Mouse (Mus musculus) MEL (cell line): ENCODE measurements around the gene Ffar1. TPM values are rescaled to one million over a fixed set of nuclear protein-coding genes. Genes with fewer than 3 reads are reported as not detected.
A peak's percentile ranks its signal among the peaks of the same experiment; 100 is the strongest.

Experiments used
- DNase-seq: peaks from one replicate; pipeline ENCODE4 v3.0.0; 2011; ENCODE audit warnings: low read depth, low spot score
- H3K27ac ChIP-seq: 2 replicates; pipeline ENCODE4 v1.5.1; 2012; ENCODE audit warnings: low read depth, mild to moderate bottlenecking, control low read depth, low read length, moderate library complexity; ENCODE audit not compliant: control insufficient read depth
- H3K27me3 ChIP-seq, 2 experiments: fragments of 150-350 bp in 1 of 2; sonication (generic) in 1 of 2; 2 replicates each; pipeline ENCODE4 v1.6.1; 2012; ENCODE audit warnings: low read length in 2 of 2, mild to moderate bottlenecking in 2 of 2, improper control_type of control experiment in 1 of 2, moderate library complexity in 1 of 2; ENCODE audit not compliant: insufficient read depth in 2 of 2, control insufficient read depth in 1 of 2
- H3K36me3 ChIP-seq, 2 experiments: 2 replicates each; pipeline ENCODE4 v1.6.1; 2012 to 2014; ENCODE audit warnings: low read length in 2 of 2, improper control_type of control experiment in 1 of 2, inconsistent platforms in 1 of 2, mild to moderate bottlenecking in 1 of 2; ENCODE audit not compliant: insufficient read depth in 2 of 2, control insufficient read depth in 1 of 2
- H3K4me1 ChIP-seq, 2 experiments: fragments of 150-350 bp in 1 of 2; sonication (generic) in 1 of 2; 2 replicates each; pipeline ENCODE4 v1.6.1; 2012; ENCODE audit warnings: low read length in 2 of 2, improper control_type of control experiment in 1 of 2, mild to moderate bottlenecking in 1 of 2; ENCODE audit not compliant: insufficient read depth in 2 of 2, control insufficient read depth in 1 of 2
- H3K4me3 ChIP-seq, 2 experiments: fragments of 150-350 bp in 1 of 2; sonication (generic) in 1 of 2; 2 replicates each; pipeline ENCODE4 v1.5.1; 2012; ENCODE audit warnings: low read depth in 2 of 2, low read length in 2 of 2, mild to moderate bottlenecking in 2 of 2, moderate library complexity in 2 of 2, control low read depth in 1 of 2, improper control_type of control experiment in 1 of 2; ENCODE audit not compliant: control insufficient read depth in 1 of 2, insufficient read depth in 1 of 2
- H3K79me2 ChIP-seq: 2 replicates; pipeline ENCODE4 v1.6.1; 2012; ENCODE audit warnings: mild to moderate bottlenecking, low read length, moderate library complexity; ENCODE audit not compliant: control insufficient read depth, poor library complexity, insufficient read depth
- H3K9ac ChIP-seq: 2 replicates; pipeline ENCODE4 v1.6.1; 2012; ENCODE audit warnings: low read depth, mild to moderate bottlenecking, control low read depth, low read length, moderate library complexity; ENCODE audit not compliant: control insufficient read depth, poor library complexity, severe bottlenecking
- H3K9me3 ChIP-seq: fragments of 150-350 bp; sonication (generic); replicated peaks from 2 replicates; pipeline ENCODE4 v1.6.1; 2012; ENCODE audit warnings: mild to moderate bottlenecking, low read length, improper control_type of control experiment, moderate library complexity; ENCODE audit not compliant: insufficient read depth
- CHD2 ChIP-seq: IDR thresholded peaks from 2 replicates; pipeline ENCODE4 v1.6.1; 2011; ENCODE audit warnings: low read length, improper control_type of control experiment
- E2F4 ChIP-seq: IDR thresholded peaks from 2 replicates; pipeline ENCODE4 v1.6.1; 2011; ENCODE audit warnings: low read depth, low read length, improper control_type of control experiment, borderline replicate concordance
- EP300 ChIP-seq, 2 experiments: IDR thresholded peaks; 2 replicates each; pipeline ENCODE4 v1.6.1; 2011; ENCODE audit warnings: improper control_type of control experiment in 2 of 2, low read length in 2 of 2, low read depth in 1 of 2, mild to moderate bottlenecking in 1 of 2
- ETS1 ChIP-seq: IDR thresholded peaks from 2 replicates; pipeline ENCODE4 v1.6.1; 2012; ENCODE audit warnings: low read depth, mild to moderate bottlenecking, inconsistent platforms, low read length, improper control_type of control experiment, moderate library complexity
- GABPA ChIP-seq: IDR thresholded peaks from 2 replicates; pipeline ENCODE4 v1.6.1; 2012; ENCODE audit warnings: low read depth, mild to moderate bottlenecking, inconsistent platforms, low read length, improper control_type of control experiment, moderate library complexity
- GATA1 ChIP-seq: IDR thresholded peaks from 2 replicates; pipeline ENCODE4 v1.6.1; 2011; ENCODE audit warnings: low read depth, low read length, improper control_type of control experiment
- KAT2A ChIP-seq: conservative IDR thresholded peaks from 2 replicates; pipeline ENCODE4 v1.6.1; 2012; ENCODE audit warnings: low read depth, low read length, improper control_type of control experiment, inconsistent platforms
- MAFK ChIP-seq: IDR thresholded peaks from 2 replicates; pipeline ENCODE4 v1.6.1; 2011; ENCODE audit warnings: low read depth, mild to moderate bottlenecking, low read length, improper control_type of control experiment, borderline replicate concordance
- MAX ChIP-seq: IDR thresholded peaks from 2 replicates; pipeline ENCODE4 v1.6.1; 2011; ENCODE audit warnings: low read length, improper control_type of control experiment
- MEF2A ChIP-seq: IDR thresholded peaks from 2 replicates; pipeline ENCODE4 v1.6.1; 2014; ENCODE audit warnings: low read depth, mild to moderate bottlenecking, inconsistent platforms, low read length, improper control_type of control experiment; ENCODE audit not compliant: poor library complexity, insufficient replicate concordance, severe bottlenecking; ENCODE audit errors: extremely low read depth
- MYB ChIP-seq: IDR thresholded peaks from 2 replicates; pipeline ENCODE4 v1.6.1; 2011; ENCODE audit warnings: mild to moderate bottlenecking, low read depth, low read length, improper control_type of control experiment
- NRF1 ChIP-seq: IDR thresholded peaks from 2 replicates; pipeline ENCODE4 v1.6.1; 2014; ENCODE audit warnings: low read depth, mild to moderate bottlenecking, inconsistent platforms, low read length, improper control_type of control experiment, moderate library complexity; ENCODE audit not compliant: poor library complexity, insufficient read depth, severe bottlenecking
- RCOR1 ChIP-seq: IDR thresholded peaks from 2 replicates; pipeline ENCODE4 v1.6.1; 2012; ENCODE audit warnings: low read depth, mild to moderate bottlenecking, inconsistent platforms, low read length, improper control_type of control experiment
- SMC3 ChIP-seq: IDR thresholded peaks from 2 replicates; pipeline ENCODE4 v1.6.1; 2011; ENCODE audit warnings: low read depth, low read length, improper control_type of control experiment
- ZMIZ1 ChIP-seq: IDR thresholded peaks from 2 replicates; pipeline ENCODE4 v1.6.1; 2012; ENCODE audit warnings: low read depth, mild to moderate bottlenecking, inconsistent platforms, low read length, improper control_type of control experiment, moderate library complexity
- ZNF384 ChIP-seq: IDR thresholded peaks from 2 replicates; pipeline ENCODE4 v1.6.1; 2012; ENCODE audit warnings: low read depth, mild to moderate bottlenecking, inconsistent platforms, low read length, improper control_type of control experiment
- polyA plus RNA-seq, 2 experiments: library from polyadenylated mRNA; stranded (reverse) in 1 of 2; unstranded in 1 of 2; fragments of >175 nt in 1 of 2; fragments of >200 nt in 1 of 2; gene quantifications; 2 replicates each; pipeline versions ENCODE4 v1.2.1 to v1.2.4; 2012; ENCODE audit warnings: low replicate concordance in 2 of 2, low read depth in 1 of 2; ENCODE audit not compliant: insufficient read length in 2 of 2, insufficient read depth in 1 of 2, missing spikeins in 1 of 2
- total RNA-seq: library from RNA; depleted of rRNA; stranded (reverse); fragments of 300-350 nt; gene quantifications from 2 replicates; pipeline ENCODE4 v1.2.3, GENCODE M21; 2012

The Ffar1 gene
- total and polyA plus RNA-seq, 3 experiments: not detected

DNA sequence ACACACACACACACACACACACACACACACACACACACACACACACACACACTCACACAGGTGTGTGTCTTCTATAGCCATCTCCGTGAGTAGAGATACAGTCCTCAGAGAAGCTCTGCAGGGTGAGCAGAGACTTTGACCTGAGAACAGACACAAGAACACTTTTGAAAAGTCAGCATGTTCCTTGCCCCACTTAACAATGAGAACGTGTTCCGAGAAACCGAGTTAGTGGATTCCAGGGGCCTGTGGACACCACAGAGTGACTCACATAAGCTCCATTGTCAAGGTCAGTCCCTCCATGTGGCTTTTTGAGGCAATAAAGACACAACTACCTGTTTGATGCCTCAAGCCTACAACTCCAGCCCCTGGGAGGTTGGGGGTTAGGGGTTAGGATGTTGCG lies 14.0 kb downstream of the Ffar1 start:
- TF ChIP-seq ETS1: no peak
- TF ChIP-seq MAX: no peak
- TF ChIP-seq MYB: no peak
- TF ChIP-seq CHD2: no peak
- no peak for TF ChIP-seq GABPA
- no peak for TF ChIP-seq EP300 (IDR thresholded peaks at IDR 0.05; ENCODE audit: low read depth in 1 of 2, low read length in 2 of 2)
- TF ChIP-seq ZMIZ1: no peak
- TF ChIP-seq E2F4: no peak
- DNase-seq: no peak
- H3K9me3 ChIP-seq: no peaks in the 10 kb centered on the region
- no peaks in the 10 kb centered on the region; a peak in 1 of 4 replicates for H3K27me3 ChIP-seq
- H3K36me3 ChIP-seq: peaks cover 0 to 5% of the 10 kb centered on the region in 2 experiments; a peak in 2 of 4 replicates
- no peak overlapping the region for H3K27ac ChIP-seq
- H3K9ac ChIP-seq: no peak overlapping the region
- H3K4me1 ChIP-seq: peaks cover 6 to 9% of the 10 kb centered on the region in 2 experiments
- H3K4me3 ChIP-seq: no peak overlapping the region
- H3K79me2 ChIP-seq: no peaks in the 10 kb centered on the region

DNA sequence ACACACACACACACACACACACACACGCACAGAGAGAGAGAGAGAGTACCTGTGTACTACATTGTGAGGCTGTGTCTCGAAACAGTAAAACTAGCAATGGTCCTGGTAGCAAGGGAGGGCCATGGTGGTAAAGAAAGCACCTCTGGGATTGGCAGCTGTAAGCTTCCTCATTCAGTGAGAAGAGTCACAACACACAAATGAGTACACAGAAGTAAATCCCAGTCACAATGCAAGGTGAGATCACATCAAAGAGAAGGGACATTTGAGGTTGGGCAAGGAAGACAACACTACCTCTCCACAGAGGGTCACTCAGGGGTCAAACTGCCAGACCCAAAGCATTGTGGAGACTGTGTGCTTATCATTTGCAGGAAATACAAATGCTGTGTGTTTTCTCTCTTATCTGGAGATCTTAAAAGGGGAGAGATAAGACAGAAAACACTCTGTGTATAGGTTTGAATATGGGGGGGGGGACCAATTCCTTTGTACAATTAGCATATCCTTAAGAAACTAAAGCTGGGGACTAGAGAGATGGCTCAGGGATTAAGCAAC lies 14.8 kb downstream of the Ffar1 start:
- Histone ChIP-seq H3K4me1 (peaks cover 7 to 16% of the 10 kb centered on the region in 2 experiments), H3K27ac (no peak overlapping the region)
- DNase-seq: peak; percentile 51

DNA sequence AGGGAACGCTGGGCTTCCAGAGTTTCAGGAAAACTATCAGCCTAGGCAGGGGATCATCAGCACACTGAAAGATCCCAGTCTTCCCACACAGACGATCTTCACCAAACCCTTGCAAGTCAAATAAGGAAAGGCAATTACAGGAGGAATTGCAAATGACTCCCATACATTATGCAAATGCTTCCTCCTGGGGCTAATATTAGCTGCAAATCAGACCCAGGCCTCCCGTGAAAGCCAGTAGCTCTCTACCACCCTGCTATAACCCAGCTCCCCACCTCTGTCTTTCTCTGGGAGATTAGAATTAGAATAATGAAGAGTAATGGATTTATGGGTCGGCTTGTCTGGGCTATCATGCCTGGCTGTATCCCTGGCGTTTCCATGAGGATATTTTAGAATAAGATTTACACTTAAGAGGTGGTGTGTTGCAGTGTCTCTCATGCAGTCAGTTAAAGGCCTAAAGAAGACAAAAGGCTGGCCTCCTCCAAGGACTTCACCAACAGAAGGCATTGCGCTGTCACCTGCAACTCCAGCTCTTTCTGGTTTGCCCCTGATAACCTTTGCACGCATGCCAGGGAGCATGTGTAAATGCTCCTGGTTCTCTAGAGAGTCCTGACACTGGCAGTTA lies 16.6 kb downstream of the Ffar1 start:
- no peaks in the 10 kb centered on the region for H3K79me2 ChIP-seq
- no peak overlapping the region for H3K9ac ChIP-seq
- no peaks in the 10 kb centered on the region for H3K27me3 ChIP-seq
- peaks cover 0 to 21% of the 10 kb centered on the region in 2 experiments; a peak in 2 of 4 replicates for H3K36me3 ChIP-seq
- peaks cover 20 to 30% of the 10 kb centered on the region in 2 experiments for H3K4me1 ChIP-seq
- H3K9me3 ChIP-seq: no peaks in the 10 kb centered on the region
- no peak for TF ChIP-seq MAFK
- TF ChIP-seq KAT2A: no peak
- TF ChIP-seq ZNF384: no peak
- TF ChIP-seq MEF2A: no peak
- TF ChIP-seq NRF1: no peak
- no peak overlapping the region for H3K4me3 ChIP-seq
- H3K27ac ChIP-seq: no peak overlapping the region
- DNase-seq: no peak

More for the DNA sequence above, 14.8 kb downstream of the Ffar1 start:
- no peaks in the 10 kb centered on the region for H3K9me3 ChIP-seq
- no peaks in the 10 kb centered on the region for H3K79me2 ChIP-seq
- TF ChIP-seq RCOR1 (no peak), CHD2 (no peak), GATA1 (peak; percentile 53), SMC3 (no peak), ETS1 (no peak)
- H3K36me3 ChIP-seq: peaks cover 0 to 10% of the 10 kb centered on the region in 2 experiments; a peak in 2 of 4 replicates
- no peak overlapping the region for H3K4me3 ChIP-seq
- no peaks in the 10 kb centered on the region for H3K27me3 ChIP-seq
- no peak overlapping the region for H3K9ac ChIP-seq
